Mouse (Mus musculus) granulocyte monocyte progenitor cell, adult 5-6 weeks (primary cell): ENCODE data around the gene Prickle4. TPM values are rescaled to one million over a fixed set of nuclear protein-coding genes. Genes with fewer than 3 reads are reported as not detected.

Experiments used
- ATAC-seq: replicated peaks from 2 replicates; pipeline ENCODE4 v1.8.0; 2016; ENCODE audit warnings: mild to moderate bottlenecking, moderate TSS enrichment, inconsistent platforms; ENCODE audit not compliant: poor library complexity, severe bottlenecking
- total RNA-seq, 2 experiments: library from RNA; stranded (forward) in 1 of 2; stranded (reverse) in 1 of 2; fragments of 200-712, 200-1000 nt in 1 of 2; fragments of >200 nt in 1 of 2; fragmentation: Nextera tagmentation in 1 of 2; gene quantifications; 2 replicates each; pipeline ENCODE4 v1.2.3; 2014 to 2017

The Prickle4 gene
- total RNA-seq, 2 experiments from 2014 or later, result 0.62 TPM; not detected in 1

DNA sequence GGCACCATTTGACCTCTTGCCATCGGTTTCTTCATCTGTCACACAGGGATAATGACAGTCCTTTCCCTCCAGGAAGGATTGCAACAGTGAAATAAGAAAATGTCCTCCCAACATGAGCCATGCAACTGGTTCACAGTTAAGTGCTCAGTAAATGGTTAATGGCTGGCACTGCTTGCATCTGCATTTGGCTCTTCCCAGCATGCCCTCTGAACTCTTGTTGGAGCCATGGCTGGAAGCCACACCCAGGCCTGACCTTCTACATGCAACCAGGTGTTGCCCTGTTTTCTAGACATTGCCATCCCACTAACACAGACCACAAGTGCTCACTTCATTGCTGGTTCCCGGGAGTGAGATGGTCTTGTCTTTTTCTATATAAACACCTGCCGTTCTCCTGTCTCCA is 13.4 kb upstream of the Prickle4 start:
- ATAC-seq, result no peak

GRCm38 (mm10) chr17:47706196-47706595 is 11.7 kb upstream of the Prickle4 start:
- no peak for ATAC-seq

GRCm38 (mm10) chr17:47704692-47705091 is 10.2 kb upstream of the Prickle4 start:
- ATAC-seq, result no peak

GRCm38 (mm10) chr17:47703556-47703955 is 9.0 kb upstream of the Prickle4 start:
- no peak for ATAC-seq

DNA sequence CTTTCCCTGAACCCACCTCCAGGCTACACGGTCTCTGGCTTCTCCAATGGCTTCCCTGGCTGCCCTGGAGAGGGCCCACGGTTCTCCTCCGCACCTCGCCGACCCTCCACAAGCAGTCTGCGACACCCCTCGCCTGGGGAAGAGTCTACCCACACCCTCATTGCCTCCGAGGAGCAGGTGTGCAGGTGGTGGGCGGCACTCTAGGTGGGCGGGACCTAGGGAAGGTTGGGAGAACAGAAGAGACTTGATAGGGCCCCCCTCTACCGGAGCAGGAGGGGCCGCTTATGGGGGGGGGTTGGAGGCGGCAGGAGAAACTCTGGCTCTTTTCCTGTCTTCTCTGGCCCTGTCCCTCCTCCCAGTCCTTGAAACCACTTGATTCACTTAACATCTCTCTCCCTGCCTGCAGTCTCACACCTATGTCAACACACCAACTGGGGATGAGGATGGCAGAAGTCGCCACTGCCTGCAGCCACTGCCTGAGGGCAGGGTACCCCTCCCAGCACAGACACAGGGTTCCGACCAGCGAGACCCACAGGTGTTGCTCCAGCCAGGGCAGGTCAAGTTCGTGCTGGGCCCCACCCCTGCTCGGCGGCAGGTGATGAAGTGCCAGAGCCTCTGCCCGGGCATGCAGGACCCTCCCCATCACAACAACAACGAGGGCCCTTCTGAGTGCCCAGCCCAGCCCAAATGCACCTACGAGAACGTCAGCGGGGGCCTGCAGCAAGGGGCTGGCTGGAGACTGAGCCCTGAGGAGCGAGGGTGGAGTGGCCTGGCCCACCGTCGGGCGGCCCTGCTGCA is 8.2 kb upstream of the Prickle4 start:
- no peak for ATAC-seq

GRCm38 (mm10) chr17:47701793-47702192 is 7.3 kb upstream of the Prickle4 start:
- no peak for ATAC-seq

- ATAC-seq, result no peak
Measured at GRCm38 (mm10) chr17:47699055-47699454, 4.5 kb upstream of the Prickle4 start.

DNA sequence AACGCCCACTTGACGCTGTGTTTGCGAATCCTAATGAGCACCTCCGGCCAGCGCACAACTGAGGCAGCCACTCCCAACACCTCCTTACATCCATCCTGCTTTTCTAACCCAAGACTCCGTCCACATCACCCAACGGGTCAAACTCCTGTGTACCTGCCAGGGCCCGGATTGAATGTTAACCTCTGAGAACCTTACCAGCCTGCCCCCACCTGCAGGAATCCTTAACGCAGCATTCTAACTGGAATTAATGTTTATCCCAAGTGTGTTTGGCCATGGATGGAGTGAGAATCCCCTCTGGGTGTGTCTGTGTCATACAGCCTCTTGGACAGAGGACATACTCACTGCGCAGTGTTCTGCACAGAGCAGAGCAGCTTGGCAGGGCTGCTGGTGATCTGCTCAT is 3.6 kb upstream of the Prickle4 start:
- no peak for ATAC-seq

GRCm38 (mm10) chr17:47695337-47695710 is 788 bp upstream of the Prickle4 start:
- ATAC-seq, result peak; percentile 13; the same call in 1 of the 2 replicates

GRCm38 (mm10) chr17:47694442-47694502 is 264 bp downstream of the Prickle4 start, which contains the start of gene Gm21981:
Gene Gm21981 (minus strand): TSS chr17:47694455.
- no peak for ATAC-seq

- no peak for ATAC-seq
Measured at GRCm38 (mm10) chr17:47693671-47694441, 680 bp downstream of the Prickle4 start.

DNA sequence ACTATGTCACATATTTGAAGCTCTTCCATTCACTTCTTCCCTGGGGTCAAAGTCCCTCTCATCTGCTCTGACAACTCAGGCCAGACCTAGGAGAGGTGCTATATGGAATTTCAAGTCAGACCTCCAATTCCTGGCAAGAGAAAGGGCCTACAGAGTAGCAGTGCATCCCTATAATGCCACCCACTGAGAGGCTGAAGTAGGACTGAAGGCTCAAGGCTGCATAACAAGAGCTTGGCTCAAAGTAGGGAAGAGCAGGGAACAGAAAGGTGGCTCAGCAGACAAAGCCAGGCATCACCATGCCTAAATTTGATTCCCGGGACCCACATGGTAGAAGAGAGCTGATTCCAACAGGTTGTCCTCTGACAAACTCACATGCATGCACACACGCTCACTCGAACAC is 2.9 kb downstream of the Prickle4 start:
- no peak for ATAC-seq

GRCm38 (mm10) chr17:47689894-47690293 is 4.6 kb downstream of the Prickle4 start:
- ATAC-seq, result no peak

- peak; percentile 57 for ATAC-seq
Measured at GRCm38 (mm10) chr17:47688608-47689575, 5.6 kb downstream of the Prickle4 start, which contains the start of gene Frs3. Gene Frs3 (plus strand): TSS chr17:47689030.

- no peak for ATAC-seq
Measured at GRCm38 (mm10) chr17:47688344-47688607, 6.3 kb downstream of the Prickle4 start, which contains the start of gene Tomm6. Gene Tomm6 (minus strand): TSS chr17:47688386.

GRCm38 (mm10) chr17:47687409-47688343 is 6.9 kb downstream of the Prickle4 start:
- peak; percentile 87 for ATAC-seq

- no peak for ATAC-seq
Measured at GRCm38 (mm10) chr17:47682836-47683235, 11.7 kb downstream of the Prickle4 start.

DNA sequence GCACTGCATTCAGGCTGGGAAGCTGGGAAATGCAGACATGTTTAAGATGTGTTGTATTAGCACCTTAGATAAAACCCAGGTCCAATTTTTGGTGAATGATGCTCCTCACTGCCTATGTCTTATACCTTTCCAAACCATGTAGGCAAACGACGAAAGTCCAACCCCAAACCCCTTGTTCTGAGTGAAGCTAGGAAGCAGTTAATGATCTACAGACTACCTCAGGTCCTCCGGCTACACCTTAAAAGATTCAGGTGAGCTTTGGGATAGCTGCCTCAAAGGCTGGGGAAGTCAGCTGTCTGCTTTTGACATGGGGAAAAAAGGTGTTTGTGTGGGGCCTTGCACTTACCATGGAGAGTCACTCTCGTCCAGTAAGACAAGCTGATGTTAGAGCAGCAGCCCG is 15.8 kb downstream of the Prickle4 start:
- ATAC-seq, result no peak

GRCm38 (mm10) chr17:47678238-47678637 is 16.3 kb downstream of the Prickle4 start:
- ATAC-seq, result no peak

DNA sequence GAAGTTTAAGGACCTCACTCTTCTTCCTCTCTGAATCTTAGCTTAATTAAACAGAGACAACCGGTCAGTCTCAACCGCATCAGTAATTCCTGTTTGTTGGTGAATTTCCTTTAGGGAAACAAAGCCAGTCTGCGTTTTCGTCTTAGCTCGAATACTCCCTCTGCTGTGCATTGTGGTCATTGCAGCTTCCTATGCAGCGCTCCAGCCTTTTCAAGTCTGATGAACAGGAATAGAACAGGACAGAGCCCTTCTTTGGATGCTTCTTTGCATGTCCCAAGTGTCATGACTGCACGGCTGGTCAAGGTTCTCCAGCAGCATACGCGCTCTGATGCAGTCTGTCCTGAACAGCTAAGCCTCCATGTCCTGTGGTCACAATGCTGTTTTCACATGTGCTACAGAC is 18.0 kb downstream of the Prickle4 start:
- peak; percentile 73 for ATAC-seq
